Mouse (Mus musculus) liver, adult 2 months (tissue): Measurements from ENCODE around the gene Nos1. TPM values are rescaled to one million over a fixed set of nuclear protein-coding genes. Genes with fewer than 3 reads are reported as not detected.

Experiments
- DNase-seq: peaks from one replicate; pipeline ENCODE4 v3.0.0-alpha.2; 2011; ENCODE audit warnings: low read depth, low spot score; ENCODE audit errors: extremely low read depth
- H3K27ac ChIP-seq: fragments of 200-500 bp; replicated peaks from 2 replicates; pipeline ENCODE4 v1.5.1; 2012; ENCODE audit warnings: low read depth, mild to moderate bottlenecking, control low read depth, inconsistent platforms, low read length; ENCODE audit not compliant: insufficient read depth
- H3K27me3 ChIP-seq: fragments of 200-500 bp; 2 replicates; pipeline ENCODE4 v1.6.1; 2012; ENCODE audit warnings: mild to moderate bottlenecking, moderate library complexity, low read length, inconsistent platforms; ENCODE audit not compliant: control insufficient read depth, insufficient read depth
- H3K36me3 ChIP-seq: fragments of 200-500 bp; 2 replicates; pipeline ENCODE4 v1.6.1; 2012; ENCODE audit warnings: low read length, inconsistent platforms; ENCODE audit not compliant: control insufficient read depth, insufficient read depth
- H3K4me1 ChIP-seq: fragments of 200-500 bp; 2 replicates; pipeline ENCODE4 v1.6.1; 2011; ENCODE audit warnings: low read length; ENCODE audit not compliant: control insufficient read depth, insufficient read depth
- H3K4me3 ChIP-seq: fragments of 200-500 bp; 2 replicates; pipeline ENCODE4 v1.5.1; 2011; ENCODE audit warnings: low read depth, mild to moderate bottlenecking, control low read depth, low read length, moderate library complexity; ENCODE audit not compliant: insufficient read depth
- H3K79me2 ChIP-seq: fragments of 200-500 bp; 2 replicates; pipeline ENCODE4 v1.6.1; 2012; ENCODE audit warnings: inconsistent platforms, mild to moderate bottlenecking, low read length, moderate library complexity; ENCODE audit not compliant: control insufficient read depth, insufficient read depth
- H3K9ac ChIP-seq: fragments of 200-500 bp; 2 replicates; pipeline ENCODE4 v1.6.1; 2012; ENCODE audit warnings: low read depth, mild to moderate bottlenecking, control low read depth, inconsistent platforms, low read length
- CTCF ChIP-seq: fragments of 200-500 bp; IDR thresholded peaks from 2 replicates; pipeline ENCODE4 v1.5.1; 2011; ENCODE audit warnings: low read depth, low read length, control low read depth
- POLR2A ChIP-seq: fragments of 200-500 bp; IDR thresholded peaks from 2 replicates; pipeline ENCODE4 v1.6.1; 2011; ENCODE audit warnings: low read length, control low read depth; ENCODE audit not compliant: insufficient read depth; ENCODE audit errors: extremely low read depth
- WGBS: fragments of 180-500 bp; shearing (Covaris S2); methylation state at CpG from one replicate; pipeline ENCODE4 v1.1.7; 2018; 5-methylcytosine and 5-hydroxymethylcytosine counted together
- polyA plus RNA-seq: library from polyadenylated mRNA; depleted of rRNA; stranded (reverse); fragments of >200 nt; gene quantifications from 2 replicates; pipeline ENCODE4 v1.2.3, GENCODE M21; 2012
- total RNA-seq: library from RNA; depleted of rRNA; stranded (reverse); fragments of >200 nt; gene quantifications from 2 replicates; pipeline ENCODE4 v1.2.3, GENCODE M21; 2014

Gene Nos1
- total and polyA plus RNA-seq, 2 experiments: 0.05 to 0.09 TPM

DNA sequence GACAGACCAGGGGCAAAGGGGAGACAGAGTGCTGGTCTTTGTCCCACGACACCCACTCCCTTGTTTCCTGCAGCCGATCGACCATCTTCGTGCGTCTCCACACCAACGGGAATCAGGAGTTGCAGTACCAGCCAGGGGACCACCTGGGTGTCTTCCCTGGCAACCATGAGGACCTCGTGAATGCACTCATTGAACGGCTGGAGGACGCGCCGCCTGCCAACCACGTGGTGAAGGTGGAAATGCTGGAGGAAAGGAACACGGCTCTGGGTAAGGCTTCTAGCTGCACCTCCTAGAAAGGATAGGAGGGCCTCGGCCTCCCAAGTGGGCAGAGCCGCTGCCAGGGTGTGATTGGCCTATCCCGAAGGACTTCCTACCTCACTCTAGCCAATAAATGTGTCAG, 155.5 kb downstream of the Nos1 start:
- Histone ChIP-seq H3K27ac (no peak overlapping the region), H3K79me2 (no peaks in the 10 kb centered on the region), H3K4me3 (no peak overlapping the region), H3K4me1 (no peaks in the 10 kb centered on the region), H3K36me3 (no peaks in the 10 kb centered on the region), H3K27me3 (no peaks in the 10 kb centered on the region), H3K9ac (no peak overlapping the region)
- 54% methylated on average over 16 of the region's 16 CpGs for WGBS
- TF ChIP-seq CTCF (no peak), POLR2A (no peak)
- no peak for DNase-seq

DNA sequence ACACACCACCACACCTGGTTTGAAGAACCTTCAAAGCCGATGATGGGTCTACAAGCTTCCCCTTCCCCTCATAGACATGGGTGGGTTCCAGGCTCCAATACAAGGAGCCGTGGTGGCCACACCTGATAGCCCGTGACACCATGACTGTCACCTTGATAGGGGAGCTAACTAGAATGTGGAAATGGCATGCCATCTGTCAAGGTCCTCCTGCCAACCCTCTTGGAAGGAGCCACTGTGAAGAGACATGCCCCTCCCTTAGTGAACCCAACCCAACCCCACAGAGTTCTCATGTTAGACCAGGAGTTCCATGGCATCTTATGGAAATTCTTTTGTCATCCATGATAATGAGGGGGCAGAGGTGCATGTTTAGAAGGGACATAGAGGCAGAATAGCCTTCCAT, 156.4 kb downstream of the Nos1 start:
- H3K9ac ChIP-seq: no peak overlapping the region
- no peak overlapping the region for H3K27ac ChIP-seq
- WGBS: 84% methylated on average over 3 of the region's 3 CpGs
- H3K36me3 ChIP-seq: no peaks in the 10 kb centered on the region
- TF ChIP-seq CTCF (no peak), POLR2A (no peak)
- H3K79me2 ChIP-seq: no peaks in the 10 kb centered on the region
- H3K4me3 ChIP-seq: no peak overlapping the region
- no peaks in the 10 kb centered on the region for H3K27me3 ChIP-seq
- no peak for DNase-seq
- no peaks in the 10 kb centered on the region for H3K4me1 ChIP-seq

DNA sequence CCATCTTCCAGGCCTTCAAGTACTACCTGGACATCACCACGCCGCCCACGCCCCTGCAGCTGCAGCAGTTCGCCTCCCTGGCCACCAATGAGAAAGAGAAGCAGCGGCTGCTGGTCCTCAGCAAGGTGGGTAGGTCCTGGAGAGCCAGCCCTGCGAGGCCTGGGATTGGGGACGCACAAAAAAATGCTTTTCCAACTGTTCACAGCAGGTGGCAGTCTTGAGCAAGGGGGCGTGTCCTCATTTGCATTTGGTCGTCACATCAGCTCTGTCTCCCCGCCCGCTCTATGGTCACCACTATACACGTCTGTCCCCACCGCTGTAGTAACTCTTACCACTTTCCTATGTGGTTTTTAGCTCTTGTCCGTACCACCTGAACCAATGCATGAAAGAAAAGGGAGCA, 157.3 kb downstream of the Nos1 start:
- Histone ChIP-seq H3K9ac (no peak overlapping the region), H3K79me2 (no peaks in the 10 kb centered on the region), H3K36me3 (no peaks in the 10 kb centered on the region), H3K4me1 (no peaks in the 10 kb centered on the region), H3K27me3 (no peaks in the 10 kb centered on the region), H3K27ac (no peak overlapping the region), H3K4me3 (no peak overlapping the region)
- 8% methylated on average over 14 of the region's 14 CpGs for WGBS
- peak; percentile 33 for DNase-seq
- TF ChIP-seq CTCF (peak; percentile 93), POLR2A (no peak)

DNA sequence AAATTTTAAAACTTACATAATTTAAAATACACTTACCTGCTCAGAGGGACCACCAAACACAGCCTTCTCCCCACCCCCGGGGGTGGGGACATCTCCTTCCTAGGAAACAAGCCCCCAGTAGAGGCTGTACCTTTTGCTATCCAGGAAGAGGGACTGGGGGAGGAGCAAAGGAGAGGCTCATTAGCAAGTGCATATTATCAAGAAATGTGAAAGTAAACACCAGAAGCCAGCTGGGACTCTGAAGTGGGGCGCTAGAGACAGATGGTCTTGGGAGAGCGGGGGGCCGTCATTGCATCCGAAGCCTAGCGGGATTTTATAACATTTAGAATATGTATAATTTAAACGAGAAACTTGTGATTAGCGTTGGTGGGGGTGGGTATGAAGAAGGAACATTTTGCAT, 158.6 kb downstream of the Nos1 start:
- no peak for DNase-seq
- no peak overlapping the region for H3K4me3 ChIP-seq
- H3K36me3 ChIP-seq: no peaks in the 10 kb centered on the region
- TF ChIP-seq CTCF (no peak), POLR2A (no peak)
- H3K79me2 ChIP-seq: no peaks in the 10 kb centered on the region
- WGBS: 80% methylated on average over 8 of the region's 8 CpGs
- no peaks in the 10 kb centered on the region for H3K27me3 ChIP-seq
- H3K4me1 ChIP-seq: no peaks in the 10 kb centered on the region
- no peak overlapping the region for H3K27ac ChIP-seq
- no peak overlapping the region for H3K9ac ChIP-seq

DNA sequence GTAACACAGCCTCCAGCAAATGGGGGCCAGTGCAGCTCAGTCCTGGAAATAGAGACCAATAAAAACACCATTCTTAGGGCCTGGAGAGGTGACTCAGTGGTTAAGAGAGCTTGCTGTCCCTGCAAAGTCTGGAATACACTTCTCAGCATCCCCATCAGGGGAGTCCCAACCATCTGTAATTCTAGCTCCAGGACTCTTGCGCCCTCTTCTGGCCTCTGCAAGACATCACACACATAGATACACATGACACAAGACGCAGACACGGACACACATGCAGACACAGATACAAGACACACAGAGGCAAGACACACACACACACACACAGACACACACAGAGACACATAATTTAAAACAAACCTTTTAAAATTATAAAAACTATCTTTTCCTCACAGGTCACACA, 160.7 kb downstream of the Nos1 start:
- WGBS: 82% methylated on average over 3 of the region's 3 CpGs
- no peak for TF ChIP-seq POLR2A
- no peak for TF ChIP-seq CTCF
- no peak for DNase-seq
- Histone ChIP-seq H3K27ac (no peak overlapping the region), H3K79me2 (no peaks in the 10 kb centered on the region), H3K36me3 (no peaks in the 10 kb centered on the region), H3K4me1 (no peaks in the 10 kb centered on the region), H3K9ac (no peak overlapping the region), H3K4me3 (no peak overlapping the region), H3K27me3 (no peaks in the 10 kb centered on the region)

DNA sequence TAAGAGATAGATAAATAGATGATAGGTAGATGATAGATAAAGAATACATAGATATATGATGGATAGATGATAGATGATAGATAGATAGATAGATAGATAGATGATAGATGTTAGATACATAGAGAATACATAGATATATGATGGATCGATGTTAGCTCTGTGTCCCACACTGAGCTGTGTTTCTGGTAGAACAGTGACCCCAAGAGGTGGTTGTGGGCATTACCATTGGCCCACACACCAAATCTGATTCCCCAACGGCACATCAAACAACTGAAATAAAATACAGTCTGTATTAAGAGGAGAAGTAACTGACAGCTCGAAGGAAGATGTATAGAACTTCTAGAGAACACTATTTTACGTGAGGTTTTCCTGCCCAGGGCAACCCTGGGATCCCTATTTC, 165.8 kb downstream of the Nos1 start:
- H3K27me3 ChIP-seq: no peaks in the 10 kb centered on the region
- H3K4me3 ChIP-seq: no peak overlapping the region
- no peak overlapping the region for H3K9ac ChIP-seq
- TF ChIP-seq POLR2A: no peak
- TF ChIP-seq CTCF: peak; percentile 66; the same call in 1 of the 2 replicates
- no peaks in the 10 kb centered on the region for H3K36me3 ChIP-seq
- H3K4me1 ChIP-seq: no peaks in the 10 kb centered on the region
- no peaks in the 10 kb centered on the region for H3K79me2 ChIP-seq
- WGBS: 9% methylated on average over 4 of the region's 4 CpGs
- no peak overlapping the region for H3K27ac ChIP-seq
- DNase-seq: peak; percentile 35
